Mouse (Mus musculus) lung, embryonic 14.5 days (tissue): ENCODE measurements at regions not wholly inside any gene's neighbourhood (a gene's known extent, or its start where the extent isn't known, plus 50 kb on each side); places are given as distances from the start of the nearest gene placed in this dataset.

ENCODE experiments used
- ATAC-seq: fragments of 200-750 bp; cut with Nextera tagmentation; 2 replicates; pipeline ENCODE4 v1.8.0; 2017; ENCODE audit warnings: mild to moderate bottlenecking, moderate TSS enrichment, moderate library complexity; ENCODE audit not compliant: insufficient read depth
- DNase-seq: peaks from one replicate; pipeline ENCODE4 v3.0.0-alpha.2; 2015
- H3K27ac ChIP-seq: fragments of 300-500 bp; sonication (generic); 2 replicates; pipeline ENCODE4 v1.5.1; 2014; ENCODE audit warnings: low read depth, mild to moderate bottlenecking, moderate library complexity
- H3K27me3 ChIP-seq: fragments of 300-500 bp; sonication (generic); 2 replicates; pipeline ENCODE4 v1.6.1; 2014; ENCODE audit warnings: low read length, control low read depth; ENCODE audit not compliant: insufficient read depth
- H3K36me3 ChIP-seq: fragments of 300-500 bp; sonication (generic); 2 replicates; pipeline ENCODE4 v1.6.1; 2014; ENCODE audit warnings: control low read depth; ENCODE audit not compliant: insufficient read depth
- H3K4me1 ChIP-seq: fragments of 300-500 bp; sonication (generic); 2 replicates; pipeline ENCODE4 v1.6.1; 2014; ENCODE audit warnings: antibody characterized with exemption, control low read depth; ENCODE audit not compliant: insufficient read depth
- H3K4me2 ChIP-seq: fragments of 300-500 bp; sonication (generic); 2 replicates; pipeline ENCODE4 v1.6.1; 2014; ENCODE audit warnings: mild to moderate bottlenecking
- H3K4me3 ChIP-seq: fragments of 300-500 bp; sonication (generic); 2 replicates; pipeline ENCODE4 v1.5.1; 2014; ENCODE audit warnings: low read depth, low read length
- H3K9ac ChIP-seq: fragments of 300-500 bp; sonication (generic); 2 replicates; pipeline ENCODE4 v1.6.1; 2014
- H3K9me3 ChIP-seq: fragments of 300-500 bp; sonication (generic); 2 replicates; pipeline ENCODE4 v1.6.1; 2016; ENCODE audit warnings: low read depth, low read length, control low read depth
- CTCF ChIP-seq: IDR thresholded peaks from 2 replicates; pipeline ENCODE4 v1.5.1; 2016; ENCODE audit warnings: antibody characterized with exemption, low read depth
- WGBS: fragments of 180-500 bp; shearing (Covaris S2); extraction: QIAGEN DNeasy Blood & Tissue Kit; methylation state at CpG from one replicate; pipeline ENCODE4 v1.1.7; 2014; 5-methylcytosine and 5-hydroxymethylcytosine counted together

DNA sequence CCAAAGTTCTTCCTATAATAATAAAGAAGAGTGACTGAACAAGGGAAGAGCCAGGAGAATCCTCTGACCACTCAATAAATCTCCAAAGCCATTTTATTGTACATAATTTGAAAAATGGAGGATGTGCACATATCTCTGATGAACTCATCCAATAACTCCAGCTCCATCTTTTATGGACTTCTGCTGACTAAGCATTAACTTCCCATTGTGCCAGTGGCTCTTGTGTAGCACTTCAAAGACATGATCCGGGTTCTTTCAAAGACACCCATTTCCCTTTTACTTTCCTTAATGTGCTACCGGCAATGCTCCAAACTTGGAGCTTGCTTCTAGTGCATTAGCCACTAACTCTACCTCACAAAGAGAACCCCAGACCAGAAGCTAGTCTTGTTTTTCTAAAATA is 112.7 kb upstream of the Gm4737 start:
- no peaks in the 10 kb centered on the region for H3K9me3 ChIP-seq
- no peak overlapping the region for H3K27ac ChIP-seq
- ATAC-seq (no peak), DNase-seq (no peak)
- TF ChIP-seq CTCF: no peak
- H3K27me3 ChIP-seq: no peaks in the 10 kb centered on the region
- H3K4me3 ChIP-seq: no peak overlapping the region
- H3K9ac ChIP-seq: no peak overlapping the region
- no peaks in the 10 kb centered on the region for H3K4me1 ChIP-seq
- WGBS: 90% methylated on average over 2 of the region's 2 CpGs
- H3K4me2 ChIP-seq: no peak overlapping the region
- no peaks in the 10 kb centered on the region for H3K36me3 ChIP-seq

DNA sequence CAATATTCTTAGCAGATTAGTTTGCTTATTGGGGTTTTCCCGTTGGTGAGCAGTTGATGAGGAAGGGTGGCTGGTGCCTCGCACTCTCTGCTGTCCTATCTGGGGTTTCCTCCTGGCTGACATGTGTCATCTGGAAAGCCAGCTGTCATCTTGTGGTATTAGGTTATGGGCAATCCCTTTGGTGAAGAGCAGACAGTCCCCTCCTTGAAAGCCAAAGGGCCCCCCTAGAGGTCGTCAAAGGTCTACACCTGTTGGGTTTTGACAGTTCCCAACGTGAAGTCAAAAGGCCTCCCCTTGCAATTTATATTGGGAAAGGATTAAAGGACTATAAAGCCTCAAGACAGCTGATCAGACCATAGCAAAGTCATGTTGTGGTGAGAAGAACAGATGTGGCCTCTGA is 96.8 kb upstream of the Gm4737 start:
- DNase-seq (no peak), ATAC-seq (no peak)
- Histone ChIP-seq H3K4me2 (no peak overlapping the region), H3K36me3 (no peaks in the 10 kb centered on the region), H3K27ac (no peak overlapping the region), H3K4me1 (no peaks in the 10 kb centered on the region), H3K9me3 (no peaks in the 10 kb centered on the region), H3K27me3 (no peaks in the 10 kb centered on the region), H3K4me3 (no peak overlapping the region), H3K9ac (no peak overlapping the region)
- no peak for TF ChIP-seq CTCF
- WGBS: 60% methylated on average over 4 of the region's 4 CpGs

DNA sequence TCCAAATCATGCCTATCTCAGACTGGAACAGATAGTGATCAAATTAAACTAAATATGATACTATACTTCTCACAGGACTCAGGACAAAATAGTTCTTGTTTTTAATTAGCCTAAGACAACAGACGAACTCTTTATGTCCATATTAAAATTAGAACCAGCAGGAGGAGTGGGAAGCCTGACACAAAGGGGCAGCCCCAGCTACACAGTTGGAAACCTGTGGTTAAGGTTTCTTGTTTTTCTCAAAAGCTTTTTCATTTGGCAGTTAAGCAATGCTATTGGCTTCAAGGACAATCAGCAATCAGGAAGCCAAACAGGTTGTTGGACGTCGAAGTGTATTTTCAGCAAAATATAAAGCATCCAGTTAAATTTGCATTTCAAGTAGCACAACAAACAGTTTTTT is 96.1 kb upstream of the Gm4737 start:
- no peak overlapping the region for H3K27ac ChIP-seq
- no peaks in the 10 kb centered on the region for H3K9me3 ChIP-seq
- H3K4me2 ChIP-seq: no peak overlapping the region
- no peak for DNase-seq
- H3K4me3 ChIP-seq: no peak overlapping the region
- ATAC-seq: no peak
- H3K27me3 ChIP-seq: no peaks in the 10 kb centered on the region
- 75% methylated on average over 3 of the region's 3 CpGs for WGBS
- no peak for TF ChIP-seq CTCF
- no peak overlapping the region for H3K9ac ChIP-seq
- H3K4me1 ChIP-seq: no peaks in the 10 kb centered on the region
- H3K36me3 ChIP-seq: no peaks in the 10 kb centered on the region

DNA sequence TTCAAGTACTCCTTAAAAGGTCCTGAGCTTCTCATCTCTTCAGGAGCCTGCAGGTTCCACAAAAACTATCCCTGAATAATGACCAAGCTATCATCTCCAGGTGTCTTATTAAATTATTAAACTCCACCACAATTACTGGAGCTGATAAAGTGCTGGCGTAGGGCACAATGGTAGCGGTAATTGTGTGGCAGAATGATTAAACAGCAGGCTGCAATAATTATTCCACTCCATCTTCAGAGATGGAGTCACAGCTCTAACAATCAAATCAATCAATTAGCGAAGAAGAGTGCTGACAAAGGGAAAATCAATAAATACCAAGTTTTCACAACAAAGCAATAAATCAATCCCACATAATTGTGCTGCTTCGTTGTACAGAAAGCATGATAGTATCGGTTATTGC is 90.7 kb upstream of the Gm4737 start:
- 84% methylated on average over 5 of the region's 5 CpGs for WGBS
- ATAC-seq (no peak), DNase-seq (no peak)
- no peak overlapping the region for H3K9ac ChIP-seq
- H3K27ac ChIP-seq: no peak overlapping the region
- no peak overlapping the region for H3K4me3 ChIP-seq
- no peaks in the 10 kb centered on the region for H3K36me3 ChIP-seq
- H3K4me2 ChIP-seq: no peak overlapping the region
- H3K27me3 ChIP-seq: no peaks in the 10 kb centered on the region
- no peaks in the 10 kb centered on the region for H3K4me1 ChIP-seq
- TF ChIP-seq CTCF: no peak
- no peaks in the 10 kb centered on the region for H3K9me3 ChIP-seq

DNA sequence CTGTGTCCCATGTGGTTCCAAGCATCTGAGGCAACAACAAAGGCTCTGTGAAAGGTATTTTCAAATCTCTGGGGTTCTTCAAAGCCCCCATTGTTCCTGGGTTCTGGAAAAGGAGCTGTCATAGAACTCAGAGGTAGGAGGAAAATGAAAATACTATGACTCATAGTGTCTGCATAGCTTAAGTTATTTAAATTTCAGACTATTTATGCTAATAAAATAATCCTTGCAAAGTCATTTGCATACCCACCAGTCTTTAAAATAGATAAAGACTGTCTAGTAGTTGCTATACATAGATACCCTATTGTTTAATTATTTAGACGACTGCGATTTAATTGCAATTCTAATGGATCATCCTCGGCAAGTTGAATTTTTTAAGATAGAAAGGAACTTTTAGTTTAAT is 73.9 kb upstream of the Gm4737 start:
- H3K27ac ChIP-seq: no peak overlapping the region
- 87% methylated on average over 3 of the region's 3 CpGs for WGBS
- no peak for TF ChIP-seq CTCF
- H3K36me3 ChIP-seq: no peaks in the 10 kb centered on the region
- no peaks in the 10 kb centered on the region for H3K9me3 ChIP-seq
- no peak overlapping the region for H3K9ac ChIP-seq
- H3K27me3 ChIP-seq: no peaks in the 10 kb centered on the region
- ATAC-seq (no peak), DNase-seq (no peak)
- no peak overlapping the region for H3K4me2 ChIP-seq
- H3K4me3 ChIP-seq: no peak overlapping the region
- H3K4me1 ChIP-seq: no peaks in the 10 kb centered on the region

DNA sequence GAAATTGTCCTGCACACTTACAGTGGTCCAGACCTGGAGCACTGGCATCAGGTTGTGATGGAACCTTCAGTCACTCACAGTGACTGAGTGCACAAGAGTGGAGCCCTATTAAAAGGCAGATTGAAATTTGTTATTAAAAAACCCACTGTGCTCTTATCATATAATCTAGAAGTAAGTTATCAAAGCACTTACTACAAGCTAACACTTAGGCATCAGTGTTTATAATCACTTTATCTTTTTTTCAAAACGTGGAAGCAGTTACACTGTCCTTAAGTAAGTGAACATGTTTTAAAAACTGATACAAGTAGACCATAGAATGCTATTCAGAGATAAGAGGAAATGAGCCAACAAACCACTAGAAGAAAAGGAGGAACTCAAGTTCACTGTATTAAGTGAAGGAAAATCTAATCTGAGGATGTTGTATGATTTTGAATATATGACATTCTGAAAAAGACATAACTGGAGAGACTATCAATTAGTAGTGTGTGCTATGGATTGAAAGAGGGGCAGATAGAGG is 68.3 kb upstream of the Gm4737 start:
- no peak for TF ChIP-seq CTCF
- no peaks in the 10 kb centered on the region for H3K4me1 ChIP-seq
- no peak overlapping the region for H3K4me3 ChIP-seq
- H3K36me3 ChIP-seq: no peaks in the 10 kb centered on the region
- WGBS: 18% methylated on average over 1 of the region's 1 CpGs
- no peak for DNase-seq
- ATAC-seq: no peak
- H3K9me3 ChIP-seq: no peaks in the 10 kb centered on the region
- no peak overlapping the region for H3K4me2 ChIP-seq
- no peak overlapping the region for H3K9ac ChIP-seq
- no peak overlapping the region for H3K27ac ChIP-seq
- H3K27me3 ChIP-seq: no peaks in the 10 kb centered on the region

DNA sequence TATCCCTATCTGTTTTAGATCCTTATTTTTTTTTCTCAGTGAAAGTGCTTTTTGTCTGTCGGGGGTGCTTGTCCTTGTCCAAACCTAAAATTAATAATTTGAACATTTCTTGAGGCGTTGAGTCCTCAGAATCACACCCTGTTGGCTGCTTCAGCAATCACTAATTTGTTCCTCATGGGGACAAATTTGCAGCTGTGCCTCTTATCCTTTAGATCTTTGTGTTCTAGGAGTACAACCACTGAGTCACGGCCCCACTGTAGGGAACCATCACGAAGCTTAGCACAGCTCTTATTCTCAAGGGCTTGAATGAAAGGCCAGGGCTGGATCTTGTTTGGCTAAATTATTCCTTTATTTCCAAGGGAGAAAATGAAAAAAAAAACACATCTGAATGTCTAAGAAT is 57.6 kb upstream of the Gm4737 start:
- H3K4me2 ChIP-seq: no peak overlapping the region
- no peak for TF ChIP-seq CTCF
- no peak for DNase-seq
- H3K36me3 ChIP-seq: no peaks in the 10 kb centered on the region
- H3K9ac ChIP-seq: no peak overlapping the region
- WGBS: 73% methylated on average over 4 of the region's 4 CpGs
- no peak overlapping the region for H3K27ac ChIP-seq
- H3K27me3 ChIP-seq: no peaks in the 10 kb centered on the region
- H3K9me3 ChIP-seq: no peaks in the 10 kb centered on the region
- H3K4me3 ChIP-seq: no peak overlapping the region
- ATAC-seq: no peak
- no peaks in the 10 kb centered on the region for H3K4me1 ChIP-seq

DNA sequence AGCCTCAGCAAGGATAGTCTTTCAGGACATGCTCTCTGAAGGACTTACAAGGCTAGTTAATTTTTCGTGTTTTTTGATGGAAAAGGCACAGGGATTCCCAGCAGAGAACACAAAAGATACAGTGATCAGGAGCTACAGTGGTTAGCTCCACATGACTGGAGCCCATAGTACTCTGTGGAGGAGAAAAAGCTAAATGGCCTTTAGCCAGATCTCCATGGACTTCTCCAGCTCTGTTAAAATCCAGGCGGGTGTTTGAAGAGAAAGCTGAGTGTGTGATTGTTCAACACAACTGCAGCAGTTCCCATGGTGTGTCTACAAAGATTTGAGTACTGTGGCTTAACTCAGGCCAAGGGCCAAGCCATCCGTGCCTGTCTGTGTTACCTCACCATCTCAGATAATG is 57.0 kb upstream of the Gm4737 start:
- H3K4me2 ChIP-seq: no peak overlapping the region
- no peak overlapping the region for H3K4me3 ChIP-seq
- WGBS: 53% methylated on average over 3 of the region's 3 CpGs
- no peak for TF ChIP-seq CTCF
- no peaks in the 10 kb centered on the region for H3K27me3 ChIP-seq
- no peak overlapping the region for H3K9ac ChIP-seq
- H3K27ac ChIP-seq: no peak overlapping the region
- H3K4me1 ChIP-seq: no peaks in the 10 kb centered on the region
- H3K36me3 ChIP-seq: no peaks in the 10 kb centered on the region
- DNase-seq (no peak), ATAC-seq (no peak)
- no peaks in the 10 kb centered on the region for H3K9me3 ChIP-seq
